Mouse (Mus musculus) MEL (cell line): ENCODE results near the gene Chuk. TPM values are rescaled to one million over a fixed set of nuclear protein-coding genes. Genes with fewer than 3 reads are reported as not detected.

Experiments
- DNase-seq: peaks from one replicate; pipeline ENCODE4 v3.0.0; 2011; ENCODE audit warnings: low read depth, low spot score
- H3K27ac ChIP-seq: 2 replicates; pipeline ENCODE4 v1.5.1; 2012; ENCODE audit warnings: low read depth, mild to moderate bottlenecking, control low read depth, low read length, moderate library complexity; ENCODE audit not compliant: control insufficient read depth
- H3K27me3 ChIP-seq, 2 experiments: fragments of 150-350 bp in 1 of 2; sonication (generic) in 1 of 2; 2 replicates each; pipeline ENCODE4 v1.6.1; 2012; ENCODE audit warnings: low read length in 2 of 2, mild to moderate bottlenecking in 2 of 2, improper control_type of control experiment in 1 of 2, moderate library complexity in 1 of 2; ENCODE audit not compliant: insufficient read depth in 2 of 2, control insufficient read depth in 1 of 2
- H3K36me3 ChIP-seq, 2 experiments: 2 replicates each; pipeline ENCODE4 v1.6.1; 2012 to 2014; ENCODE audit warnings: low read length in 2 of 2, improper control_type of control experiment in 1 of 2, inconsistent platforms in 1 of 2, mild to moderate bottlenecking in 1 of 2; ENCODE audit not compliant: insufficient read depth in 2 of 2, control insufficient read depth in 1 of 2
- H3K4me1 ChIP-seq, 2 experiments: fragments of 150-350 bp in 1 of 2; sonication (generic) in 1 of 2; 2 replicates each; pipeline ENCODE4 v1.6.1; 2012; ENCODE audit warnings: low read length in 2 of 2, improper control_type of control experiment in 1 of 2, mild to moderate bottlenecking in 1 of 2; ENCODE audit not compliant: insufficient read depth in 2 of 2, control insufficient read depth in 1 of 2
- H3K4me3 ChIP-seq, 2 experiments: fragments of 150-350 bp in 1 of 2; sonication (generic) in 1 of 2; 2 replicates each; pipeline ENCODE4 v1.5.1; 2012; ENCODE audit warnings: low read depth in 2 of 2, low read length in 2 of 2, mild to moderate bottlenecking in 2 of 2, moderate library complexity in 2 of 2, control low read depth in 1 of 2, improper control_type of control experiment in 1 of 2; ENCODE audit not compliant: control insufficient read depth in 1 of 2, insufficient read depth in 1 of 2
- H3K79me2 ChIP-seq: 2 replicates; pipeline ENCODE4 v1.6.1; 2012; ENCODE audit warnings: mild to moderate bottlenecking, low read length, moderate library complexity; ENCODE audit not compliant: control insufficient read depth, poor library complexity, insufficient read depth
- H3K9ac ChIP-seq: 2 replicates; pipeline ENCODE4 v1.6.1; 2012; ENCODE audit warnings: low read depth, mild to moderate bottlenecking, control low read depth, low read length, moderate library complexity; ENCODE audit not compliant: control insufficient read depth, poor library complexity, severe bottlenecking
- H3K9me3 ChIP-seq: fragments of 150-350 bp; sonication (generic); replicated peaks from 2 replicates; pipeline ENCODE4 v1.6.1; 2012; ENCODE audit warnings: mild to moderate bottlenecking, low read length, improper control_type of control experiment, moderate library complexity; ENCODE audit not compliant: insufficient read depth
- CHD1 ChIP-seq: IDR thresholded peaks from 2 replicates; pipeline ENCODE4 v1.6.1; 2012; ENCODE audit warnings: low read depth, mild to moderate bottlenecking, inconsistent platforms, low read length, improper control_type of control experiment
- CHD2 ChIP-seq: IDR thresholded peaks from 2 replicates; pipeline ENCODE4 v1.6.1; 2011; ENCODE audit warnings: low read length, improper control_type of control experiment
- CTCF ChIP-seq, 3 experiments: IDR thresholded peaks in 2 of 3; conservative IDR thresholded peaks in 1 of 3; 2 replicates each; pipeline ENCODE4 v1.5.1; 2011 to 2012; ENCODE audit warnings: low read length in 3 of 3, low read depth in 2 of 3, mild to moderate bottlenecking in 2 of 3, improper control_type of control experiment in 1 of 3, inconsistent platforms in 1 of 3, mixed read lengths in 1 of 3, moderate library complexity in 1 of 3; ENCODE audit not compliant: control insufficient read depth in 1 of 3, insufficient read depth in 1 of 3, poor library complexity in 1 of 3, severe bottlenecking in 1 of 3
- EP300 ChIP-seq, 2 experiments: IDR thresholded peaks; 2 replicates each; pipeline ENCODE4 v1.6.1; 2011; ENCODE audit warnings: improper control_type of control experiment in 2 of 2, low read length in 2 of 2, low read depth in 1 of 2, mild to moderate bottlenecking in 1 of 2
- ETS1 ChIP-seq: IDR thresholded peaks from 2 replicates; pipeline ENCODE4 v1.6.1; 2012; ENCODE audit warnings: low read depth, mild to moderate bottlenecking, inconsistent platforms, low read length, improper control_type of control experiment, moderate library complexity
- GABPA ChIP-seq: IDR thresholded peaks from 2 replicates; pipeline ENCODE4 v1.6.1; 2012; ENCODE audit warnings: low read depth, mild to moderate bottlenecking, inconsistent platforms, low read length, improper control_type of control experiment, moderate library complexity
- GATA1 ChIP-seq: IDR thresholded peaks from 2 replicates; pipeline ENCODE4 v1.6.1; 2011; ENCODE audit warnings: low read depth, low read length, improper control_type of control experiment
- HCFC1 ChIP-seq: IDR thresholded peaks from 2 replicates; pipeline ENCODE4 v1.6.1; 2012; ENCODE audit warnings: low read depth, mild to moderate bottlenecking, inconsistent platforms, low read length, improper control_type of control experiment, moderate library complexity
- JUND ChIP-seq: IDR thresholded peaks from 2 replicates; pipeline ENCODE4 v1.6.1; 2011; ENCODE audit warnings: low read depth, mild to moderate bottlenecking, improper control_type of control experiment, low read length
- MAFK ChIP-seq: IDR thresholded peaks from 2 replicates; pipeline ENCODE4 v1.6.1; 2011; ENCODE audit warnings: low read depth, mild to moderate bottlenecking, low read length, improper control_type of control experiment, borderline replicate concordance
- MAZ ChIP-seq: IDR thresholded peaks from 2 replicates; pipeline ENCODE4 v1.6.1; 2012; ENCODE audit warnings: low read depth, mild to moderate bottlenecking, inconsistent platforms, low read length, improper control_type of control experiment
- MEF2A ChIP-seq: IDR thresholded peaks from 2 replicates; pipeline ENCODE4 v1.6.1; 2014; ENCODE audit warnings: low read depth, mild to moderate bottlenecking, inconsistent platforms, low read length, improper control_type of control experiment; ENCODE audit not compliant: poor library complexity, insufficient replicate concordance, severe bottlenecking; ENCODE audit errors: extremely low read depth
- MYB ChIP-seq: IDR thresholded peaks from 2 replicates; pipeline ENCODE4 v1.6.1; 2011; ENCODE audit warnings: mild to moderate bottlenecking, low read depth, low read length, improper control_type of control experiment
- MYC ChIP-seq: IDR thresholded peaks from 2 replicates; pipeline ENCODE4 v1.6.1; 2011; ENCODE audit warnings: low read depth, mild to moderate bottlenecking, low read length, improper control_type of control experiment, moderate library complexity
- POLR2AphosphoS2 ChIP-seq: IDR thresholded peaks from 2 replicates; pipeline ENCODE4 v1.6.1; 2011; ENCODE audit warnings: low read length, improper control_type of control experiment
- RAD21 ChIP-seq: IDR thresholded peaks from 2 replicates; pipeline ENCODE4 v1.6.1; 2011; ENCODE audit warnings: mild to moderate bottlenecking, low read depth, low read length, improper control_type of control experiment
- SIN3A ChIP-seq: IDR thresholded peaks from 2 replicates; pipeline ENCODE4 v1.6.1; 2012; ENCODE audit warnings: low read length, improper control_type of control experiment, inconsistent platforms
- TCF12 ChIP-seq: IDR thresholded peaks from 2 replicates; pipeline ENCODE4 v1.6.1; 2014; ENCODE audit warnings: low read depth, mild to moderate bottlenecking, inconsistent platforms, low read length, improper control_type of control experiment, moderate library complexity
- USF2 ChIP-seq, 2 experiments: IDR thresholded peaks; 2 replicates each; pipeline ENCODE4 v1.6.1; 2011 to 2012; ENCODE audit warnings: improper control_type of control experiment in 2 of 2, low read length in 2 of 2, borderline replicate concordance in 1 of 2, inconsistent platforms in 1 of 2, low read depth in 1 of 2, mild to moderate bottlenecking in 1 of 2; ENCODE audit not compliant: insufficient read depth in 1 of 2
- ZMIZ1 ChIP-seq: IDR thresholded peaks from 2 replicates; pipeline ENCODE4 v1.6.1; 2012; ENCODE audit warnings: low read depth, mild to moderate bottlenecking, inconsistent platforms, low read length, improper control_type of control experiment, moderate library complexity
- polyA plus RNA-seq, 2 experiments: library from polyadenylated mRNA; stranded (reverse) in 1 of 2; unstranded in 1 of 2; fragments of >175 nt in 1 of 2; fragments of >200 nt in 1 of 2; gene quantifications; 2 replicates each; pipeline versions ENCODE4 v1.2.1 to v1.2.4; 2012; ENCODE audit warnings: low replicate concordance in 2 of 2, low read depth in 1 of 2; ENCODE audit not compliant: insufficient read length in 2 of 2, insufficient read depth in 1 of 2, missing spikeins in 1 of 2
- total RNA-seq: library from RNA; depleted of rRNA; stranded (reverse); fragments of 300-350 nt; gene quantifications from 2 replicates; pipeline ENCODE4 v1.2.3, GENCODE M21; 2012

Gene Chuk
- total and polyA plus RNA-seq, 3 experiments: 50.5 to 463 (median 58.3) TPM

GRCm38 (mm10) chr19:44063773-44064172 lies 43.5 kb downstream of the Chuk start:
- Histone ChIP-seq H3K36me3 (peaks cover 22 to 64% of the 10 kb centered on the region in 2 experiments), H3K4me3 (no peak overlapping the region), H3K27me3 (no peaks in the 10 kb centered on the region), H3K9ac (no peak overlapping the region), H3K9me3 (no peaks in the 10 kb centered on the region), H3K27ac (no peak overlapping the region), H3K4me1 (peaks cover 8 to 12% of the 10 kb centered on the region in 2 experiments; a peak in 2 of 4 replicates), H3K79me2 (peaks cover 15% of the 10 kb centered on the region)
- DNase-seq: no peak
- no peak for TF ChIP-seq RAD21
- TF ChIP-seq CHD2: no peak
- TF ChIP-seq MYC: no peak
- TF ChIP-seq MYB: no peak
- no peak for TF ChIP-seq TCF12
- no peak for TF ChIP-seq ETS1
- no peak for TF ChIP-seq CTCF (IDR thresholded peaks at IDR 0.05 in 2 of 3, conservative IDR thresholded peaks at IDR 0.05 in 1 of 3; ENCODE audit: control insufficient read depth in 1 of 3, insufficient read depth in 1 of 3, low read depth in 2 of 3, low read length in 3 of 3, poor library complexity in 1 of 3, severe bottlenecking in 1 of 3)
- no peak for TF ChIP-seq JUND
- no peak for TF ChIP-seq MAFK
- TF ChIP-seq CHD1: no peak
- TF ChIP-seq, all 39 proteins: peak for 0

GRCm38 (mm10) chr19:44060226-44060625 lies 47.1 kb downstream of the Chuk start:
- TF ChIP-seq USF2 (IDR thresholded peaks at IDR 0.05; ENCODE audit: borderline replicate concordance in 1 of 2, insufficient read depth in 1 of 2, low read depth in 1 of 2, low read length in 2 of 2): 0 out of 4 replicates have a peak, but pooled peaks of 1 of the 2 experiments have one; percentile 8
- no peak for TF ChIP-seq TCF12
- no peak overlapping the region for H3K9ac ChIP-seq
- no peaks in the 10 kb centered on the region; the same call in 1 of the 2 replicates for H3K79me2 ChIP-seq
- H3K9me3 ChIP-seq: no peaks in the 10 kb centered on the region
- H3K27ac ChIP-seq: no peak overlapping the region
- H3K27me3 ChIP-seq: no peaks in the 10 kb centered on the region
- peaks cover 5 to 56% of the 10 kb centered on the region in 2 experiments; a peak in 3 of 4 replicates for H3K36me3 ChIP-seq
- no peak for DNase-seq
- H3K4me3 ChIP-seq: no peak overlapping the region
- H3K4me1 ChIP-seq: no peaks in the 10 kb centered on the region

- H3K9me3 ChIP-seq: no peaks in the 10 kb centered on the region
- no peak overlapping the region for H3K9ac ChIP-seq
- no peaks in the 10 kb centered on the region; the same call in 1 of the 2 replicates for H3K79me2 ChIP-seq
- no peak overlapping the region for H3K27ac ChIP-seq
- no peak overlapping the region for H3K4me3 ChIP-seq
- no peak for DNase-seq
- H3K36me3 ChIP-seq: peaks cover 12 to 40% of the 10 kb centered on the region in 2 experiments
- peaks cover 4 to 7% of the 10 kb centered on the region in 2 experiments for H3K4me1 ChIP-seq
- H3K27me3 ChIP-seq: no peaks in the 10 kb centered on the region
- no peak for TF ChIP-seq HCFC1
- no peak for TF ChIP-seq ZMIZ1
- TF ChIP-seq POLR2AphosphoS2: no peak
- TF ChIP-seq MEF2A: no peak
- no peak for TF ChIP-seq MAFK
- TF ChIP-seq GABPA: no peak
- TF ChIP-seq USF2 (IDR thresholded peaks at IDR 0.05; ENCODE audit: borderline replicate concordance in 1 of 2, insufficient read depth in 1 of 2, low read depth in 1 of 2, low read length in 2 of 2): no peak
- TF ChIP-seq EP300 (IDR thresholded peaks at IDR 0.05; ENCODE audit: low read depth in 1 of 2, low read length in 2 of 2): no peak
- TF ChIP-seq SIN3A: no peak
- no peak for TF ChIP-seq MYB
- TF ChIP-seq MAZ: no peak
- TF ChIP-seq GATA1: no peak
- no peak for TF ChIP-seq CHD1
- TF ChIP-seq, all 39 proteins: peak for 0
These were observed 52.0 kb downstream of the Chuk start for GRCm38 (mm10) chr19:44055173-44055826.
